Mouse (Mus musculus): ENCODE data around the gene Zscan2.

- peak; percentile 69 for TF ChIP-seq CTCF (IDR thresholded peaks at IDR 0.05; ENCODE audit: low read depth)
- no peak for TF ChIP-seq EP300 (optimal IDR thresholded peaks at IDR 0.05)
Measured at GRCm38 (mm10) chr7:80885666-80886065, 24.9 kb downstream of the Zscan2 start.
